Mouse (Mus musculus): ENCODE measurements around the gene 9130008F23Rik. TPM values are rescaled to one million over a fixed set of nuclear protein-coding genes. Genes with fewer than 3 reads are reported as not detected.

Gene 9130008F23Rik
- polyA plus RNA-seq, 1 experiment from 2014 or later: 0.95 TPM

GRCm38 (mm10) chr17:40887849-40888536 is 7.6 kb upstream of the 9130008F23Rik start:
- WGBS: 87% methylated on average over 4 of the region's 4 CpGs

DNA sequence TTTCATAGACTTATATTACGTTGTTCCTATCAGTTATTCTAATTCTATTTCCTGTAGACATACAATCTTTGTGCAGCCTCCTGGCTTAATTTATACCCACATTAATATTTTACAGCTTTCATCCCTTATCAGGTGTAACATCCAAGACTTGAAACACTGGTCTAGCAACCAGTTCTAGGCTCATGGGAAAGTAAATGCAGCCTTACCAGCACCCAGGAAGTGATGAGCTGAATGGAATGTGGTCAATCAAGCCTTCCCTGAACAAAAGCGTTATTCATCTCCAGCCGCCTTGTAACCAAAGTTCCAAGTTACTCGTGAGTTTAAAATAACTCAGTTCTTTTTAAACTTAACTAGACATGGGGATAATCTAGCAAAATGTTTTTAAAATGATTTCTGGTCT is 4.8 kb upstream of the 9130008F23Rik start:
- Histone ChIP-seq H3K27ac (ENCODE audit: low read depth, low read length) (no peak overlapping the region), H3K4me2 (ENCODE audit: low read depth, low read length, severe bottlenecking) (no peak overlapping the region), H3K9ac (ENCODE audit: low read length) (no peak overlapping the region), H3K4me3 (ENCODE audit: low read depth, low read length) (no peak overlapping the region), H3K36me3 (ENCODE audit: control insufficient read depth, insufficient read depth, low read length) (no peaks in the 10 kb centered on the region), H3K9me3 (ENCODE audit: control insufficient read depth, low read length) (no peaks in the 10 kb centered on the region), H3K27me3 (ENCODE audit: control insufficient read depth, insufficient read depth, low read length) (no peaks in the 10 kb centered on the region), H3K4me1 (replicated peaks; ENCODE audit: control insufficient read depth, insufficient read depth, low read length) (no peaks in the 10 kb centered on the region)
- WGBS: 93% methylated on average over 4 of the region's 4 CpGs
- no peak for DNase-seq (ENCODE audit: low spot score)
- ATAC-seq (replicated peaks; ENCODE audit: low FRiP score): no peak

More at GRCm38 (mm10) chr17:40887849-40888536, 7.6 kb upstream of the 9130008F23Rik start:
- H3K36me3 ChIP-seq (ENCODE audit: control insufficient read depth, insufficient read depth, low read length): no peaks in the 10 kb centered on the region
- H3K27me3 ChIP-seq (ENCODE audit: control insufficient read depth, insufficient read depth, low read length): no peaks in the 10 kb centered on the region
- ATAC-seq (replicated peaks; ENCODE audit: low FRiP score) (no peak), DNase-seq (ENCODE audit: low spot score) (no peak)
- no peak overlapping the region for H3K9ac ChIP-seq (ENCODE audit: low read length)
- no peak overlapping the region for H3K4me2 ChIP-seq (ENCODE audit: low read depth, low read length, severe bottlenecking)
- no peaks in the 10 kb centered on the region for H3K4me1 ChIP-seq (replicated peaks; ENCODE audit: control insufficient read depth, insufficient read depth, low read length)
- H3K27ac ChIP-seq (ENCODE audit: low read depth, low read length): no peak overlapping the region
- no peaks in the 10 kb centered on the region for H3K9me3 ChIP-seq (ENCODE audit: control insufficient read depth, low read length)
- no peak overlapping the region for H3K4me3 ChIP-seq (ENCODE audit: low read depth, low read length)

GRCm38 (mm10) chr17:40882172-40882571 is 1.8 kb upstream of the 9130008F23Rik start:
- WGBS: 92% methylated on average over 6 of the region's 6 CpGs
- ATAC-seq (replicated peaks; ENCODE audit: low FRiP score) (no peak), DNase-seq (ENCODE audit: low spot score) (no peak)
- Histone ChIP-seq H3K9ac (ENCODE audit: low read length) (no peak overlapping the region), H3K4me3 (ENCODE audit: low read depth, low read length) (no peak overlapping the region), H3K4me2 (ENCODE audit: low read depth, low read length, severe bottlenecking) (no peak overlapping the region), H3K27ac (ENCODE audit: low read depth, low read length) (no peak overlapping the region), H3K9me3 (ENCODE audit: control insufficient read depth, low read length) (no peaks in the 10 kb centered on the region), H3K27me3 (ENCODE audit: control insufficient read depth, insufficient read depth, low read length) (no peaks in the 10 kb centered on the region), H3K36me3 (ENCODE audit: control insufficient read depth, insufficient read depth, low read length) (no peaks in the 10 kb centered on the region), H3K4me1 (replicated peaks; ENCODE audit: control insufficient read depth, insufficient read depth, low read length) (0 out of 2 replicates have a peak, but pooled peaks cover 2% of the 10 kb centered on the region)

GRCm38 (mm10) chr17:40879528-40879923 is 833 bp downstream of the 9130008F23Rik start:
- Histone ChIP-seq H3K9me3 (ENCODE audit: control insufficient read depth, low read length) (no peaks in the 10 kb centered on the region), H3K4me2 (ENCODE audit: low read depth, low read length, severe bottlenecking) (peak overlapping the region; percentile 88), H3K27ac (ENCODE audit: low read depth, low read length) (no peak overlapping the region), H3K36me3 (ENCODE audit: control insufficient read depth, insufficient read depth, low read length) (no peaks in the 10 kb centered on the region), H3K27me3 (ENCODE audit: control insufficient read depth, insufficient read depth, low read length) (no peaks in the 10 kb centered on the region), H3K4me1 (replicated peaks; ENCODE audit: control insufficient read depth, insufficient read depth, low read length) (0 out of 2 replicates have a peak, but pooled peaks cover 2% of the 10 kb centered on the region), H3K9ac (ENCODE audit: low read length) (peak overlapping the region; percentile 57), H3K4me3 (ENCODE audit: low read depth, low read length) (peak overlapping the region; percentile 50)
- DNase-seq (ENCODE audit: low spot score): no peak
- 13% methylated on average over 6 of the region's 6 CpGs for WGBS
- ATAC-seq (replicated peaks; ENCODE audit: low FRiP score): no peak

DNA sequence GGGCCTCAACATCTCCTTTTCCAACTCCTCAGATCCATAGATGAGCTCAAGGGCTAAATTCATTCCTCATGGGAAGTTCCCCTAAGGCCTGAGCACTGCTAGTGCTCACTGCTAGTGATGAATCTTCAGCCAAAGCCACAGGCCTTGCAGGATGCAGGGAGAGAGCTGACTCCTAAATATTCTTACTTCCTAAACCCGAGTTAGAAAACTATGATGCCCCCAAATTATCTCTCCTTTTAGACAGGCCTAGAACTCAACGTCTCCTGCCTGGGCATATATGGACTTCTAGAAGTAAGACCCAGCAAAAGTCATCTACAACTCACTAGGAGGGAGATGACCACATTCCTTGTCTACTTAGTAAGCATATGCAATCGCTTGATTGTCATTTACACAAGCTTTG is 2.6 kb downstream of the 9130008F23Rik start:
- H3K4me3 ChIP-seq (ENCODE audit: low read depth, low read length): no peak overlapping the region
- no peak for ATAC-seq (replicated peaks; ENCODE audit: low FRiP score)
- 42% methylated on average over 3 of the region's 3 CpGs for WGBS

DNA sequence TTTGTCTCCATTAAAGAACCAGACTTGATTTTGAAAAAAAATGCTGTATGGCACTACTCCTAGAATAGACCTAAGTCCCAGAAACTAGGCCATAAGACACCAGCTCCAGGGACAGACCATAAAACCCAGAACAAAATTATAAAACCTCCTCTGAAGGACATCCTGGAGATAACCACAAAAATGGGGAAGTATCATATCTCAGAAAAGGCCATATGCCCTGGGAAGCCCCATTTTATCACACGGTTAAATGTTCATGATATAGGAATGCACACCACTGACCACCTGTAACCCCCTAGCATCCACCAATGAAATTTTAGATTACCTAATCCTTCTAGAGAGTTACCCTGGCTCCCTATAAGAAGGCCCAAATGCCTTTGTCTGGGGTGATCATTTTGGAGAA is 4.8 kb downstream of the 9130008F23Rik start:
- H3K9ac ChIP-seq (ENCODE audit: low read length): no peak overlapping the region
- ATAC-seq (replicated peaks; ENCODE audit: low FRiP score) (no peak), DNase-seq (ENCODE audit: low spot score) (no peak)
- H3K9me3 ChIP-seq (ENCODE audit: control insufficient read depth, low read length): no peaks in the 10 kb centered on the region
- no peak overlapping the region for H3K27ac ChIP-seq (ENCODE audit: low read depth, low read length)
- 90% methylated on average over 1 of the region's 1 CpGs for WGBS
- H3K4me1 ChIP-seq (replicated peaks; ENCODE audit: control insufficient read depth, insufficient read depth, low read length): 0 out of 2 replicates have a peak, but pooled peaks cover 2% of the 10 kb centered on the region
- no peaks in the 10 kb centered on the region for H3K36me3 ChIP-seq (ENCODE audit: control insufficient read depth, insufficient read depth, low read length)
- H3K4me2 ChIP-seq (ENCODE audit: low read depth, low read length, severe bottlenecking): no peak overlapping the region
- no peak overlapping the region for H3K4me3 ChIP-seq (ENCODE audit: low read depth, low read length)
- H3K27me3 ChIP-seq (ENCODE audit: control insufficient read depth, insufficient read depth, low read length): no peaks in the 10 kb centered on the region

More for the DNA sequence above, 2.6 kb downstream of the 9130008F23Rik start:
- no peaks in the 10 kb centered on the region for H3K9me3 ChIP-seq (ENCODE audit: control insufficient read depth, low read length)
- no peaks in the 10 kb centered on the region for H3K27me3 ChIP-seq (ENCODE audit: control insufficient read depth, insufficient read depth, low read length)
- no peaks in the 10 kb centered on the region for H3K36me3 ChIP-seq (ENCODE audit: control insufficient read depth, insufficient read depth, low read length)
- H3K9ac ChIP-seq (ENCODE audit: low read length): no peak overlapping the region
- H3K4me2 ChIP-seq (ENCODE audit: low read depth, low read length, severe bottlenecking): no peak overlapping the region
- H3K27ac ChIP-seq (ENCODE audit: low read depth, low read length): no peak overlapping the region
- H3K4me1 ChIP-seq (replicated peaks; ENCODE audit: control insufficient read depth, insufficient read depth, low read length): 0 out of 2 replicates have a peak, but pooled peaks cover 2% of the 10 kb centered on the region
- DNase-seq (ENCODE audit: low spot score): no peak

DNA sequence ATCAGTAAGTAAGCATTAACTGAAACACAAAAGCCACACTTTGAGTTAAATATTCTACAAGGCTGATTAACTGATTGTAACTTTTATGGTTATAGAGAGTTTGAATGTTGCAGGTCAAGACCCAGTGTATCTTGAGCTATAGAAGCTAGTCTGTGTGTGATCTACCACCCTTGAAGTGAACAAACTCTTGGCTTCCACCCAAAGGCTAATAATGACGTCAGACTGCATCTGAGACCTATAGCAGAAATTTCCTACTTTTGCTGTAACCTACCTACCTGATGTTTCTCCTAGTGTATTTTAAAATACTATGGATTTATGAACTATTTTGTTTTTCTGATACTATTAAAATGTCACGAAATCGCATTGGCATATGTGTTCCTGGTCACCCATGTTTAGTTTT is 5.7 kb downstream of the 9130008F23Rik start:
- H3K27me3 ChIP-seq (ENCODE audit: control insufficient read depth, insufficient read depth, low read length): no peaks in the 10 kb centered on the region
- no peak overlapping the region for H3K27ac ChIP-seq (ENCODE audit: low read depth, low read length)
- no peak overlapping the region for H3K4me2 ChIP-seq (ENCODE audit: low read depth, low read length, severe bottlenecking)
- DNase-seq (ENCODE audit: low spot score) (no peak), ATAC-seq (replicated peaks; ENCODE audit: low FRiP score) (no peak)
- WGBS: 92% methylated on average over 3 of the region's 3 CpGs
- H3K9ac ChIP-seq (ENCODE audit: low read length): no peak overlapping the region
- no peak overlapping the region for H3K4me3 ChIP-seq (ENCODE audit: low read depth, low read length)
- H3K9me3 ChIP-seq (ENCODE audit: control insufficient read depth, low read length): no peaks in the 10 kb centered on the region
- no peaks in the 10 kb centered on the region for H3K36me3 ChIP-seq (ENCODE audit: control insufficient read depth, insufficient read depth, low read length)
- H3K4me1 ChIP-seq (replicated peaks; ENCODE audit: control insufficient read depth, insufficient read depth, low read length): 0 out of 2 replicates have a peak, but pooled peaks cover 1% of the 10 kb centered on the region

- Histone ChIP-seq H3K4me2 (ENCODE audit: low read depth, low read length, severe bottlenecking) (no peak overlapping the region), H3K27me3 (ENCODE audit: control insufficient read depth, insufficient read depth, low read length) (no peaks in the 10 kb centered on the region), H3K4me3 (ENCODE audit: low read depth, low read length) (no peak overlapping the region), H3K9me3 (ENCODE audit: control insufficient read depth, low read length) (no peaks in the 10 kb centered on the region), H3K27ac (ENCODE audit: low read depth, low read length) (no peak overlapping the region), H3K9ac (ENCODE audit: low read length) (no peak overlapping the region), H3K36me3 (ENCODE audit: control insufficient read depth, insufficient read depth, low read length) (no peaks in the 10 kb centered on the region), H3K4me1 (replicated peaks; ENCODE audit: control insufficient read depth, insufficient read depth, low read length) (no peaks in the 10 kb centered on the region)
- 64% methylated on average over 2 of the region's 2 CpGs for WGBS
- no peak for ATAC-seq (replicated peaks; ENCODE audit: low FRiP score)
- DNase-seq (ENCODE audit: low spot score): no peak
These were observed 6.8 kb downstream of the 9130008F23Rik start for GRCm38 (mm10) chr17:40873582-40874011.

- no peak overlapping the region for H3K4me2 ChIP-seq (ENCODE audit: low read depth, low read length, severe bottlenecking)
- H3K4me3 ChIP-seq (ENCODE audit: low read depth, low read length): no peak overlapping the region
- DNase-seq (ENCODE audit: low spot score): no peak
- no peak overlapping the region for H3K9ac ChIP-seq (ENCODE audit: low read length)
- H3K27me3 ChIP-seq (ENCODE audit: control insufficient read depth, insufficient read depth, low read length): no peaks in the 10 kb centered on the region
- H3K27ac ChIP-seq (ENCODE audit: low read depth, low read length): no peak overlapping the region
- no peaks in the 10 kb centered on the region for H3K36me3 ChIP-seq (ENCODE audit: control insufficient read depth, insufficient read depth, low read length)
- H3K4me1 ChIP-seq (replicated peaks; ENCODE audit: control insufficient read depth, insufficient read depth, low read length): no peaks in the 10 kb centered on the region
- H3K9me3 ChIP-seq (ENCODE audit: control insufficient read depth, low read length): no peaks in the 10 kb centered on the region
- ATAC-seq (replicated peaks; ENCODE audit: low FRiP score): no peak
- WGBS: 91% methylated on average over 6 of the region's 6 CpGs
These were observed 7.7 kb downstream of the 9130008F23Rik start for GRCm38 (mm10) chr17:40872626-40873025.

Data from forebrain, embryonic 11.5 days (tissue).